Mouse (Mus musculus) intestine, embryonic 16.5 days (tissue): ENCODE data around the gene Olfml1. TPM values are rescaled to one million over a fixed set of nuclear protein-coding genes. Genes with fewer than 3 reads are reported as not detected.

Experiments used
- ATAC-seq: fragments of 200-750 bp; cut with Nextera tagmentation; 2 replicates; pipeline ENCODE4 v1.8.0; 2017; ENCODE audit warnings: moderate TSS enrichment, moderate library complexity
- H3K27ac ChIP-seq: fragments of 300-500 bp; sonication (generic); 2 replicates; pipeline ENCODE4 v1.5.1; 2014; ENCODE audit warnings: mild to moderate bottlenecking, low read length
- H3K27me3 ChIP-seq: fragments of 300-500 bp; sonication (generic); replicated peaks from 2 replicates; pipeline ENCODE4 v1.6.1; 2014; ENCODE audit warnings: low read length, control low read depth, mixed read lengths; ENCODE audit not compliant: control insufficient read depth, insufficient read depth
- H3K36me3 ChIP-seq: fragments of 300-500 bp; sonication (generic); 2 replicates; pipeline ENCODE4 v1.6.1; 2014; ENCODE audit warnings: low read length, control low read depth; ENCODE audit not compliant: control insufficient read depth, insufficient read depth
- H3K4me1 ChIP-seq: fragments of 300-500 bp; sonication (generic); 2 replicates; pipeline ENCODE4 v1.6.1; 2014; ENCODE audit warnings: low read length, control low read depth, mixed read lengths; ENCODE audit not compliant: control insufficient read depth, insufficient read depth
- H3K4me2 ChIP-seq: fragments of 300-500 bp; sonication (generic); 2 replicates; pipeline ENCODE4 v1.6.1; 2014; ENCODE audit warnings: low read depth, low read length, control low read depth
- H3K4me3 ChIP-seq: fragments of 300-500 bp; sonication (generic); 2 replicates; pipeline ENCODE4 v1.5.1; 2014; ENCODE audit warnings: mild to moderate bottlenecking, low read length
- H3K9ac ChIP-seq: fragments of 300-500 bp; sonication (generic); 2 replicates; pipeline ENCODE4 v1.6.1; 2014; ENCODE audit warnings: low read depth, low read length
- H3K9me3 ChIP-seq: fragments of 300-500 bp; sonication (generic); 2 replicates; pipeline ENCODE4 v1.6.1; 2016; ENCODE audit warnings: low read length, control low read depth; ENCODE audit not compliant: control insufficient read depth
- WGBS: fragments of 180-500 bp; shearing (Covaris S2); extraction: QIAGEN DNeasy Blood & Tissue Kit; methylation state at CpG from one replicate; pipeline ENCODE4 v1.1.7; 2014; 5-methylcytosine and 5-hydroxymethylcytosine counted together
- polyA plus RNA-seq: library from polyadenylated mRNA; unstranded; fragments of >200 nt; fragmentation: Nextera tagmentation; extraction: Ambion mirVana; gene quantifications from 2 replicates; pipeline ENCODE4 v1.2.1, GENCODE M21; 2015

Gene Olfml1
- polyA plus RNA-seq, 1 experiment from 2014 or later = 11.1 TPM

DNA sequence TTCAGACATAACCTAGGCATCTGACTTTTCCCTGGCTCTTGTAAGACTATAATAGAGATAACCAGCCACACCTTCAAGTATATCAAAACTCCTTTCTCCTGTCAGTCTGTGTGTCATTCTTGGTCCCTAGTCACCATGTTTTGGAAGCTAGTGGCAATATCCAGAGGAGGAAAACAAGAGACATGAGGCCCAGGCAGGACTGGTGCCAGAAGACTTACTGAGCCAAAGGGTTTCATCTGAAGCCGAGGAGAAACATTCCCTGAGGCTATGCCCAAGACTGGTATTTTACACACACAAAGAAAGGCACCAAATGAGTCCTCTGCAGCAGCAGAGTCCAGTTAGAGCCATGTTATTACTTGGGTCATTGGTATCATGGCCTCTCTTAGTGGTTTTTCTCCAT lies 22.2 kb upstream of the Olfml1 start:
- Histone ChIP-seq H3K4me1 (no peaks in the 10 kb centered on the region), H3K4me2 (no peak overlapping the region), H3K4me3 (no peak overlapping the region), H3K9ac (no peak overlapping the region), H3K27me3 (no peaks in the 10 kb centered on the region), H3K9me3 (no peaks in the 10 kb centered on the region), H3K27ac (no peak overlapping the region), H3K36me3 (no peaks in the 10 kb centered on the region)
- WGBS = 60% methylated on average over 1 of the region's 1 CpGs
- no peak for ATAC-seq

DNA sequence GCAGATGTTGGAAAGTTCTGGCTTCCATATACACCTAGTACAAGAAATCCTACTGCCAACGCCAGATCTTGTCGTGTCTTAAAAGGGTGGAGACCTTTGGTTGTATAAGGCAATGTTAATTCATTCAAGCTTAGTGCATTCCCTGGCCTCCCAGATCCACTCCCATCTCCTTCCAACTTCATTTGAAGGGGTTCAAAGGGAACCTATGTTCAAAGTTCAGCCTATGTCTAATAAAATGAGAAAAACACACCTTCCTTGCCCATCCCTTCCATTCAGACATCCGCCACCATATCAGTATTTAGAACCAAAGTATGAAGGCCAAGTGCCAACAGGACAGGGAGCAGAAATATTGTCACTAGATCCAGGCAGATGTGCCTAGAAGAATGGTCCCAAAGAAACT lies 19.4 kb upstream of the Olfml1 start:
- no peaks in the 10 kb centered on the region for H3K9me3 ChIP-seq
- 79% methylated on average over 3 of the region's 3 CpGs for WGBS

DNA sequence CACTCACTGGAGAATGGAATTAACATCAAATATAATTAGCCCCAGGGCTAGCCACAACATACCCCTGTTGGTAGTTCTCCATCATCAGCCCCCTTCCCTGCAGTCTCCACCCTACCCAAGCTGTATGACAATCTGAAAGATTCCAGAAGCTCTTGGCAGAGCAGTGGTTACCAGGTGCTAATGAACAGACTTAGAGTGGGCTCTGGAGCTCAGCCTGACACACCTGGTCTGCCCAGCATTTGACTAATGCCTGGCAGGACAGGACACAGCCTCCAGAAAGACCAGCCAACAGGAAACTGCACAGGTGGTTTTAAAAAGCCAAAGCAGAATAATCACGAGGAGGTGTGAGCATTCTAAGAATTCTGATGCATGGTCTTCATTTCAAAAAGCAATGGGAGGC lies 13.8 kb upstream of the Olfml1 start:
- Histone ChIP-seq H3K4me3 (no peak overlapping the region), H3K9ac (no peak overlapping the region), H3K27ac (no peak overlapping the region), H3K36me3 (no peaks in the 10 kb centered on the region), H3K4me2 (no peak overlapping the region), H3K9me3 (no peaks in the 10 kb centered on the region), H3K4me1 (no peaks in the 10 kb centered on the region), H3K27me3 (no peaks in the 10 kb centered on the region)
- no peak for ATAC-seq
- WGBS = 62% methylated on average over 1 of the region's 1 CpGs

More for the DNA sequence above, 19.4 kb upstream of the Olfml1 start:
- H3K9ac ChIP-seq = no peak overlapping the region
- ATAC-seq = peak; percentile 59
- H3K27me3 ChIP-seq = no peaks in the 10 kb centered on the region
- H3K4me2 ChIP-seq = no peak overlapping the region
- H3K36me3 ChIP-seq = no peaks in the 10 kb centered on the region
- H3K27ac ChIP-seq = no peak overlapping the region
- H3K4me3 ChIP-seq = no peak overlapping the region
- H3K4me1 ChIP-seq = no peaks in the 10 kb centered on the region

DNA sequence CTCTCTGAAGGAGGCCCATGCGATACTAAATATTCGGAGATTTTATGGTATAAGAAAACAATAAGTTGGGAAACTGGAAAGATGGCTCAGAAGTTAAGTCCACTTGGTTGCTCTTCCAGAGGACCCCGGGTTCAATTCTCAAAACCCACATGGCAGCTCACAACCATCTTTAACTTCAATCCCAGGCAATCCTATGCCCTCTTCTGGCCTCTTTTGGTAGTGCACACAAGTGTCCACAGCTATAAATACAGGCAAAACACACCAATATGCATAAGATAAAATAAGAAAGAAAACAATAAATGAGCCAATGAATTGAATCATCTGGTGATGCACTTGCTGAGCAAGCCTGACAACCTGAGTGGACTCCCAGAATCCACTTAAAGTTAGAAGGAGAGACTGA lies 11.3 kb upstream of the Olfml1 start:
- Histone ChIP-seq H3K27ac (no peak overlapping the region), H3K9me3 (no peaks in the 10 kb centered on the region), H3K4me3 (no peak overlapping the region), H3K27me3 (no peaks in the 10 kb centered on the region), H3K4me2 (no peak overlapping the region), H3K36me3 (no peaks in the 10 kb centered on the region), H3K9ac (no peak overlapping the region), H3K4me1 (no peaks in the 10 kb centered on the region)
- 88% methylated on average over 3 of the region's 3 CpGs for WGBS
- ATAC-seq = no peak

DNA sequence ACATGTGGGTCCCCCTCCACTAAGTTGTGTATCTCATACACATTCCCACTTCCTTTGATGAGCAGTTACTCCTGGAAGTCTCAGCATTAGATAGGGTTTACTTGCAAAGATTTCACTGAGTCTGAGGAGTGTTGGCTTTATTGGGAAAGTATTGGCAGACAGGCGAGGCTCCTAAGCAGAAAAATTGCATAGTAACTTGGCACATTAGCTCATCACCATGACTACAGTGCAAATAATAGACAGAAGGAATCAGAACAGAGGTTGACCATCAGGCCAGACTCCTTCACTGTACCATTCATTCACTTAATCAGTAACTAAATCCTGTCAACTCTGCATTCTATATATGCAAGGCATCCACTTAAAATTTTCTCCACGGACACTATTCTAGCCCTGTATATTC lies 6.6 kb upstream of the Olfml1 start:
- no peak overlapping the region for H3K9ac ChIP-seq
- no peak overlapping the region for H3K4me2 ChIP-seq
- H3K4me1 ChIP-seq = no peaks in the 10 kb centered on the region
- WGBS = 48% methylated on average over 2 of the region's 2 CpGs
- ATAC-seq = no peak
- no peak overlapping the region for H3K4me3 ChIP-seq
- no peaks in the 10 kb centered on the region for H3K27me3 ChIP-seq
- no peaks in the 10 kb centered on the region for H3K36me3 ChIP-seq
- no peaks in the 10 kb centered on the region for H3K9me3 ChIP-seq
- H3K27ac ChIP-seq = no peak overlapping the region

DNA sequence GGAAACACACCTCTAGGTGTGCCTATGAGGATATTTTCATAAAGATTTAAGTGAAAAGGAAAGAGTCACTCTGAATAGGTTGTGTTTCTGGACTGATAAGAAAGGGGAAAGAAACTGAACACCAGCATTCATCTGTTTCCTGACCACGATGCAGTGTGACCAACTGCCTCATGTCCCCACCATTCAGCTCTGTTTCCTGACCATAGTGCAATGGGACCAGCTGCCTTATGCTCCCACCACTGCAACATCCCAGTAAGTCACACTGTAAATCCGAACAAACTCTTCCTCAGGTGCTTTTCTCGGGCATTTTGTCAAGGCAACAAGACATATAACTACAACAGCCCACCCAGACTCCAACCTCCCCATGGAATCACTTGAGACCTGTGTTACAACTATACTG lies 5.7 kb upstream of the Olfml1 start:
- Histone ChIP-seq H3K9me3 (no peaks in the 10 kb centered on the region), H3K27me3 (no peaks in the 10 kb centered on the region), H3K4me2 (no peak overlapping the region), H3K4me1 (no peaks in the 10 kb centered on the region; the same call in 1 of the 2 replicates), H3K36me3 (no peaks in the 10 kb centered on the region), H3K27ac (no peak overlapping the region), H3K9ac (no peak overlapping the region), H3K4me3 (no peak overlapping the region)
- WGBS = 69% methylated on average over 3 of the region's 3 CpGs
- ATAC-seq = no peak

DNA sequence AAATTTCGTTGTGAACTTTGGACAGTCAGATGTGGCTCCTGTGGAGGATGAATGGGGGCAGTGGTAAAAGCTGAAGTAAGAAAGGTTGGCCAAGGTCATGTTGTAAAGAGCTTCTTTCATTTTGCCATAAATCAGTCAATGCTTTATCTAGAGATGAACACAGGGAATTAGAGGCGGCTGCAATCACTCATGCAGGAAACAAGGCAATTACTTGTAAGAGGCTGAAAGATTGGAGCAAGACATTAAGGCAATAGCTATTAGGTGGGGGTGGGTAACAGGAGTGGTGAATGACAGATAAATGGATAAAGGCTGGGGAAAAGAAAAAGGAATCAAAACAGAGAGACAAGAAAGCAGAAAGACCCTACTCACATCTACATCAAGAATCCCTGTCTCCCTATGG lies 3.5 kb upstream of the Olfml1 start:
- Histone ChIP-seq H3K27me3 (no peaks in the 10 kb centered on the region), H3K4me2 (no peak overlapping the region), H3K9me3 (no peaks in the 10 kb centered on the region), H3K9ac (no peak overlapping the region), H3K4me3 (no peak overlapping the region), H3K4me1 (peaks cover 11% of the 10 kb centered on the region; the same call in 1 of the 2 replicates), H3K36me3 (no peaks in the 10 kb centered on the region), H3K27ac (no peak overlapping the region)
- 0 out of 2 replicates have a peak, but pooled peaks have one; percentile 14 for ATAC-seq
- WGBS = 32% methylated on average over 2 of the region's 2 CpGs

DNA sequence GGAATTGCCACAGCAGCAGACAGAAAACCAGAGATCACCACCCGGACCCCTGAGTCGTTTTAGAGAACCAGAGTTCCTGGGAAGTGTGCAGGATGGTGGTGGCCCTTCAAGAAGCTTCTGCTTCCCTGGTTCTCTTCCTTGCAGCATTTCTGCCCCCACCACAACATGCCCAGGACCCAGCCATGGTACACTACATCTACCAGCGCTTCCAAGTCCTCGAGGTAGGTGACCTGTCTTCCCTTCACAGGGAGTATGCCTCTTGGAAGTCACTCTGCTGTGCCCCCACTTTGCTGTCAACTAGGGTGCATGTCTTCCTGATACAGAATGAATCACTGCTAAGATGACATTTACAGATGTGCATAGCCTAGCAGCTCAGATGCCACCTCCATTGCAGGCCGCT lies 428 bp downstream of the Olfml1 start:
- Histone ChIP-seq H3K27ac (peak overlapping the region; percentile 83), H3K4me1 (peaks cover 14% of the 10 kb centered on the region; the same call in 1 of the 2 replicates), H3K9me3 (no peaks in the 10 kb centered on the region; the same call in 1 of the 2 replicates), H3K4me3 (peak overlapping the region; percentile 42), H3K27me3 (no peaks in the 10 kb centered on the region), H3K4me2 (peak overlapping the region; percentile 45), H3K9ac (peak overlapping the region; percentile 55), H3K36me3 (peaks cover 5% of the 10 kb centered on the region; the same call in 1 of the 2 replicates)
- 41% methylated on average over 5 of the region's 5 CpGs for WGBS
- no peak; the same call in none of the 2 replicates for ATAC-seq

DNA sequence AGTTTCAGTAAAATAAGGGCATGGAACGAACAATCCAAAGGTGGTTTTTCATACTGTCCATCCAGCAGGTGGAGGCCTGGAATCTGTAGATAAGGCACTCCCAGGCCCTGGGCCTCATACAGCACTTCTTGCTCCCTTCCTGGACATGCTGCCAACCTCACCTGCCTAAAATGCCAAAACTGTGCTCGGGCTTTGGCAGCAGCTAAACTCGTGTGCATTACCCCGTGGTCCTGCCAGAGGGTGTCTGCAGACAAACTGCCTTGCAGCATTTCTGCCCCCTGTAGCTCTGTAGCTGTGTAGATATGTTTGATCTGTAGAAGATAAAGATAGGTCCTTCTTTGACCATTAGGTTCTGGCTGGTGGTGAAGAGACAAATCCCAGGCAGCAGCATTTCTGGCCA lies 1.7 kb downstream of the Olfml1 start:
- H3K9ac ChIP-seq = peak overlapping the region; percentile 43
- H3K36me3 ChIP-seq = peaks cover 5% of the 10 kb centered on the region; the same call in 1 of the 2 replicates
- 47% methylated on average over 4 of the region's 4 CpGs for WGBS
- H3K27ac ChIP-seq = no peak overlapping the region
- H3K27me3 ChIP-seq = no peaks in the 10 kb centered on the region
- peak overlapping the region; percentile 53 for H3K4me2 ChIP-seq
- H3K9me3 ChIP-seq = no peaks in the 10 kb centered on the region; the same call in 1 of the 2 replicates
- peaks cover 14% of the 10 kb centered on the region; the same call in 1 of the 2 replicates for H3K4me1 ChIP-seq
- ATAC-seq = no peak
- peak overlapping the region; percentile 29 for H3K4me3 ChIP-seq

DNA sequence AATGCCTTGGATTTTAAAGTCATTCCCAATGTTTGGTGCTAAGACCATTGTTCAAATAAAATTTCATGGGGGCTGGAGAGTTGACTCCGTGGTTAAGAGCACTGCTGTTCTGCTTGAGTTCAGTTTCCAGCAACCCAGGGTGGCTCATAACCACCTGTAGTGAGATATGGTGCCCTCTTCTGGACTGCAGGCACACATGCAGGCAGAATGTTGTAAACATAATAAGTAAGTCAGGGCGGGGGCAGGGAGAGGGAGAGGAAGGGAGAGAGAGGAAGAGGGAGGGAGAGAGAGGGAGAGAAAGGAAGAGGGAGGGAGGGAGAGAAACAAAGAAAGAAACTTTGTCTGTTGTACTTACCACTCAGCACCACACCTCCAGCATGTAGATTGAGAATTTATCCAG lies 6.6 kb downstream of the Olfml1 start:
- Histone ChIP-seq H3K4me3 (no peak overlapping the region), H3K4me1 (0 out of 2 replicates have a peak, but pooled peaks cover 3% of the 10 kb centered on the region), H3K4me2 (no peak overlapping the region), H3K9me3 (no peaks in the 10 kb centered on the region; the same call in 1 of the 2 replicates), H3K27ac (no peak overlapping the region), H3K36me3 (peaks cover 5% of the 10 kb centered on the region; the same call in 1 of the 2 replicates), H3K27me3 (no peaks in the 10 kb centered on the region), H3K9ac (no peak overlapping the region)
- WGBS = 78% methylated on average over 2 of the region's 2 CpGs
- ATAC-seq = no peak
